Mouse (Mus musculus): ENCODE data around the gene Tmem178b.

DNA sequence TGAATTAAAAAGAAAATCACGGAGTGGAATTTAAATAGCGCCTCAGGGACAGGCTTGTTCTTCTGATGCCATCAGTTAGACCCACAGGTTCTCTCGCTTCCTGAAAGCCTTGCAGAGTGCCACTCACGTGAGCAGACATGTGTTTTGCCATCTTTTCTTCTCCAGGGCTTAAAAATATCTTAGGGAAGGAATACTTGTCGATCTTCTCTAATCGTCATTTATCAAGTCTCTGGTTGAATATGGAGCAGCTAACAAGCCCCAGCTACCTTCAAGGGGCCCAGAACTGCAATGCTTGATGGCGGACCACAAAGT is 189.1 kb downstream of the Tmem178b start:
- TF ChIP-seq POLR2A (IDR thresholded peaks at IDR 0.05; ENCODE audit: low read depth, low read length) (no peak), CTCF (IDR thresholded peaks at IDR 0.05; ENCODE audit: extremely low read depth, insufficient read depth, insufficient read length, insufficient replicate concordance) (no peak)
